Mouse (Mus musculus) heart, adult 2 months (tissue): ENCODE data around the gene Gm26620.

Experiments
- CTCF ChIP-seq: fragments of 200-600 bp; IDR thresholded peaks from 2 replicates; pipeline ENCODE4 v1.8.1; 2022; ENCODE audit warnings: antibody characterized with exemption, mild to moderate bottlenecking, moderate library complexity
- EP300 ChIP-seq: fragments of 200-500 bp; IDR thresholded peaks from 2 replicates; pipeline ENCODE4 v1.6.1; 2011; ENCODE audit warnings: low read depth, low read length, control low read depth; ENCODE audit not compliant: insufficient read depth
- POLR2A ChIP-seq: fragments of 200-500 bp; IDR thresholded peaks from 2 replicates; pipeline ENCODE4 v1.6.1; 2011; ENCODE audit warnings: mild to moderate bottlenecking, low read depth, low read length, control low read depth; ENCODE audit not compliant: insufficient read depth

GRCm38 (mm10) chr1:170871961-170872360 lies 12.9 kb upstream of the Gm26620 start:
- TF ChIP-seq CTCF (no peak), EP300 (no peak), POLR2A (no peak)
